Mouse (Mus musculus): Measurements from ENCODE around the gene Rbfox1.

Gene Rbfox1

GRCm38 (mm10) chr16:6821741-6822140 lies 936.6 kb downstream of the Rbfox1 start:
- DNase-seq (ENCODE audit: low spot score in 2 of 2) = no peak

DNA sequence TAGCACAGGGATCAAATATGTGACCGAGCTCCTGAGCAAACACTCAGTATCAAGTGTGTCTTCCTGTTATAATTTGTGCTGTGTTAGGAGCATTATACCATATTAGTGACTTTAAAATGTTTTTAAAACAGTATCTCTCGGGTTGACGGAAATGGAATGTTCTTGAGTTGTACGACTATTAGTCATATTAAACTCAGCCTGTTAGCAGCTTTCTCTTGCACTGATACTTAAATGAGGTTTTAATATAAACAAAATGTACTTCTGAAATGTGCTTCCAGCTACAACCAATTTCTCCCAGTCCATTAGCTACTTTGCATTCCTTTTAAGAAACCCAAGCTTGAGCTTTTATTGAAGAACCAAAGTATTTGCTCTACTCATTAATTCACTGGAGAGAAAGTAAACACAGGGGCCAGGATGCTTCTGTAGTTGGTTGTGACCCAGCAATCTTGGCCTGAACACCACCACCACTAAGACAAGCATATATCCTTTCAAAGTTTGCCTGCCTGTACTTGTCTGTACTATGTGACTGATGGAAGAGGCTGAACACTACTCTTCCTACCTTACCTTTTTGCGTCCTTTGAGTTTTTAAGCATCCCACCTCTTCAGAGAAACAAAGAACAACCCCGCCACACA lies 944.9 kb downstream of the Rbfox1 start:
- DNase-seq (ENCODE audit: low spot score in 2 of 2) = no peak

DNA sequence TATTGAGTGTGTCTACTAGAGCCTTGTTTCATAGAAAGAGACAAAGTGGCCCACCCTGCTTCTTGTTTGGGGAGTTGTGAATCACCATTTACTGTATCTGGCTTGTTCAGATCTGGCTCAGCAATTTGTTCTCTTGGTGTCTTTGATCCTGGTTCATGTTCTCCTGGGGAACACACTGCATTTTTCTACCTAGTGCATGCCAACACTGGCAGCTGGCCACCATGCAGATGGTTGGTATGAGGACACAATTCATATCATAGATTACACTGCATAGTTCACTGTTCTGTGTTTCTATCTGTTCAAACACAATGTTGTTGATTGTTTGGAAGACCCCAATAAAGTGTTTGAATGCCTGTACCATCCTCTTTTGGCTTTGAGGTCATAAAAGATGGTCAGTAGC lies 948.3 kb downstream of the Rbfox1 start:
- no peak for DNase-seq (ENCODE audit: low spot score in 2 of 2)

- DNase-seq (ENCODE audit: low spot score in 2 of 2) = no peak
Measured at GRCm38 (mm10) chr16:6835051-6835450, 949.9 kb downstream of the Rbfox1 start.

GRCm38 (mm10) chr16:6839299-6839995 lies 954.3 kb downstream of the Rbfox1 start:
- no peak for DNase-seq (ENCODE audit: low spot score in 2 of 2)

- no peak for DNase-seq (ENCODE audit: low spot score in 2 of 2)
Measured at GRCm38 (mm10) chr16:6840007-6840406, 954.9 kb downstream of the Rbfox1 start.

DNA sequence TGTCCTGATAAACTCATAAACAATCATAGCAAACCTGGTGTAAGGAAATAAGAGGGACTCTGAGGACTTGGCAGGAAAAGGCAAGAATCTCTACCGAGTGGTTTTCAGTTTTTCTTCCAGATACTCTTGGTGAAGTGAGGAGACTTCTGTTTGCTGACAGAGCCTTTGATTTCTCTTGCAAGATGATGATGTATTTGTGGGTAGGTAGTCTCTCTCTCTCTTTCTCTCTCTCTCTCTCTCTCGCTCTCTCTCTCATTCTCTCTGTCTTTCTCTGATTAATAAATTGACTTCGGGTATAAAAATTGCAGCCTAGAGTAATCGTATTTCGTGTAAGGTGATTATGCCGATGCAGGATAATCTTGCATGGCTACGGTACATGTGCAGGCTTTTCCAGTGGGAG lies 955.3 kb downstream of the Rbfox1 start:
- no peak for DNase-seq (ENCODE audit: low spot score in 2 of 2)

DNA sequence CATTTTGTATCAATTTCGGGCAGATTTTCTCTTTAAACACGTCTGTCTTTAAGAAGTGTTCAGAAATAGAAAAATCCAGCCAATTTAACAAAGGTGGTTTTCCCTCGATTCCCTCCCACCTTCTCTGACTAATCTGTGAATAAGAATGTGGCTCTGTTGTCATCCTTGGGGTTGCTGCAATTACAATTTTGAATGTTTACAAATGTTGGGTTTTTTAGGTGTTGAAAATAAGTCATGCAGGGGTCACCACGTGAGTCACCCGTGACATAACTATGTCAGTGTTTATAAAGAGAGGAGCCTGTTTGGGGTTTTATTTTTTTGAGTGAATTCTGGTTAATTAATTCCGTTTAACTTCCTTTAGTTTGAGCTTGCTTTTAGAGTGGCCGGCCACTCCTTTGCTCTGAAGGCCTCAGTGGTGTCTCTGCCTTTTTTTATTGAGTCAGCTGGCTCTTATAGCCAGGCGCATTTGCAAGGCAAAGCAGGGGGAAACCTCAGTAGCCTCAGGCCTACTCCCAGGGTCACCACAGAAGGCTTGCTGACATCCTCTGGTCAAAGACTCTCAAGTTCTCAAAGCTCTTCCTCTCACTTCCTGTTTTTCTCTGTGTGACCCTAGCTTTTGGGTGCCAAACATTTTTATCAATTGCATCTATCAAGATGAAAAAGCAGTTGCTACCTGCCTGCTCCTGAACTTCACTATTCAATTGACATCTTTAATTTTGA lies 957.1 kb downstream of the Rbfox1 start:
- peak in 1 of 2 experiments; percentile 4 for DNase-seq (ENCODE audit: low spot score in 2 of 2)

GRCm38 (mm10) chr16:6844659-6845058 lies 959.5 kb downstream of the Rbfox1 start:
- DNase-seq (ENCODE audit: low spot score in 2 of 2) = no peak

DNA sequence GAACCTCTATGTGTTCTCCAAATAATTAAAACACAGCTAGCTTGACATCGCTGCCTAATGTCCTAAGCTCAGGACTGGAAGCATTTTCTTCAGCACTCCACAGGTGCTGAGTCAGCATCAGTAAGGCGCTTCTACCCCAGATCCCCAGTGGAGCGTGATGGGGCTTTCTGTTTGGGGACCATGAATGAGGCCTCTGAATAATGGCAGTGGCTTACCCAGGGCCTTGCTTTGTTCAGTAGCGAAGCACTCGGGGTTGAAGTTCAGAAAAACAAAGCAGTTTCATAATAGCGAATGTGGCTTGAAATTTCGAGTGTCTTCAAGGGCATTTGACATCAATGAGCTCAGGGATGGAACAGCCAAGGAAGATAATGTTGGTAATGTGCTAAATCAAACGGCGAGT lies 966.2 kb downstream of the Rbfox1 start:
- no peak for DNase-seq (ENCODE audit: low spot score in 2 of 2)

DNA sequence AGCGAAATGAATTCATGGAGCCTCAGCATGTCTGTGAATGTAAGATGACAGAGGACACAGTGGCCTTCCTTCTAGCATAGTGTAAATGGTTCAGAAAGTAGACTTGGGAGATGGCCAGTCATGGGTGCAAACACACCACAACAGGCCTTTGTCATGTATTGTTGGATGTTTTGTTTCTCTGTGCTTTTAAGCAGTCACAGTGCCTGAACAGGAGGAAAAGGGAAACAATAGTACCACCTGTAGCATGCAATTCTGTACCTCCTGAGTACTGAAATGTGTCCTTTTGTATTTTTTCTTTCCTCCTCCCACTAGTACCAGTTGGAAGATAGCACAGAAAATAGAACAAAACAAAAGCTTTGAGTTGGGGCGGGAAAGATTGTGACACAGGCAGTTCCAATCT lies 968.6 kb downstream of the Rbfox1 start:
- DNase-seq (ENCODE audit: low spot score in 2 of 2) = no peak

DNA sequence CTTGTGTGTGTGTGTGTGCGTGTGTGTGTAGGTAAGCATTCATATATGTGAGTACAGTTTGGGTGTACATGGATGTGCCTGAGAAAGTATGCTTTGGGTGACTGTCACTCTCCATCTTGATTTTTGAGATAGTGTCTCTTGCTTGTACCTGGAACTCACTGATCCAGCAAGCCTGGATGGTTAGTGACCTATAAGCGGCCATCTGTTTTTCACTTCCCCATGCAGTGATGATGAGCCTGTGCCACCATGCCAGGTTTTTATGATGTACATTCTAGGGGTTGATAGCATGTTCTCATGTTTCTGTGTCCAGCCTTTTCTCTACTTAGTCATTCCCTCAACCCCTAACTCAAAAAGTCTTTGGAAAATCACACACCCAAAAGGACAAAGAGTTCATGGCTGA lies 976.5 kb downstream of the Rbfox1 start:
- DNase-seq (ENCODE audit: low spot score in 2 of 2) = no peak

DNA sequence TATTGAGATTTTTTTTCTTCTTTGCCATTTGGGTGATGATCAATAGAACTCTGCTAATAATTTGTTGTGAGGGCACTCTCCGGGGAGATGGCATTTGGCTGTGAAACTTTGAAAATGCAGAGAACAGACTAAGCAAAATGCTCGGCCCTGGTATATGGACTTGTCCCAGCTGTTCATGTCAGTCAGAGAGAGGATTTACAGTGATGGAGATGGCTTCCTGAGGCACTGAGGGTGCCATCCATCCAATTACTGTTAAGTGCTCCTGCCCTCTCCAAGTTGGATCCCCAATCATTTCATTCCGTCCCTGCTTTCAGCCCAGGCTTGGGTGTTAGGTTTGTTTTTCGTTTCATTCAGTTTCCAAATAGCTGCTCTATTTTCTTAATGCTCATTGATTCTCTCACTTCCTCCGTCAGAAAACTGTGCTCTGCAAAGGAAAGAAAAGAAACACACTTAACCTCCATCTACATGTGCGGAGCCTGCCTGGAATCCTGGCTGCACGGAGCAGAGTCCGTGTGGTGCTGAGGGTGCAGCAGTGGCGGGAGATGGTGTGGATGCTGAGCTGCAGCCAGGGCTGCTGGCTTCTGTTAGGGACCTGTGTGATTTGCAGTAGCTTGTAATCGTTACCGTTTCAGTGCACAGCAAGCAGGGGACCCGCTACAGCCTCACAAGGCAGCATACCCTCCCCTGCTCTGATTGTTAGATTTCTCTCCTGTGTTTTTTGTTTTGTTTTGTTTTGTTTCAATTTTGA lies 997.7 kb downstream of the Rbfox1 start:
- no peak for DNase-seq (ENCODE audit: low spot score in 2 of 2)

DNA sequence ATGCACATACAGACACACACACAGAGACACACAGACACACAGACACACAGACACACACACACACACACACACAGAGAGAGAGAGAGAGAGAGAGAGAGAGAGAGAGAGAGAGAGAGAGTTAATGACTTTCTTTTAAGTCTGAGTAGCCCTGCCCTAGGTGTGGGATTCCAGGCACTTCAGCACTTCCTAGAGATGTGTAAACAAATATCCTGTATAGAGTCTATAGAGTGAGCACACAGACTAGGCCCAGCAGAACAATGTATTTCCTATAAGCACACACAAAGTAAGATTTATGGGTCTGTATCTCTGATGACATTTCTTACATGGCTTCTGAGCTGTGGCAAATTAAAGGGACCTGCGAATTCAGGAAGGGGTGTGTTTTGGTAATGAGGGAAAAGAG lies 998.6 kb downstream of the Rbfox1 start:
- DNase-seq (ENCODE audit: low spot score in 2 of 2) = no peak

GRCm38 (mm10) chr16:6885617-6886016 lies 1000.5 kb downstream of the Rbfox1 start:
- DNase-seq (ENCODE audit: low spot score in 2 of 2) = no peak

GRCm38 (mm10) chr16:6889221-6889620 lies 1004.1 kb downstream of the Rbfox1 start:
- no peak for DNase-seq (ENCODE audit: low spot score in 2 of 2)

DNA sequence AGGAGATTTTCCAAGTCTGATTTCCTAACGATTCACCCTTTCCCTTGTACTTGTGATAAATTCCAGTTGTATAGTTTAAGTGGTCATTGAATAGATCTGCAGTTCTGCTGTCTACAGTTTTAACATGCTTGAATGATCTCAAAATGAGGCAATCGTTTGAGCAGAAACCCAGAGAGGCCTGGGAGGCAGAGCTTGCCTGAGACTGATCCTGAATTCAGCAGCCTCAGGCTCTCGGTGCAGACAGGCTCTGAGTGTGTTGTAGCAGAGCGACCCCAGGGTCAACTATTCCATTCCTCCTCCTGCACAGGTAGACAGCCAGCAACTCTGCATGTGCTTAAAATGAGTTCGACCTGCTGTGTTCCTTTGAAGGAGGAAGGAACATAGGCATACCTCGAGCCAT lies 1012.6 kb downstream of the Rbfox1 start:
- no peak for DNase-seq (ENCODE audit: low spot score in 2 of 2)

DNA sequence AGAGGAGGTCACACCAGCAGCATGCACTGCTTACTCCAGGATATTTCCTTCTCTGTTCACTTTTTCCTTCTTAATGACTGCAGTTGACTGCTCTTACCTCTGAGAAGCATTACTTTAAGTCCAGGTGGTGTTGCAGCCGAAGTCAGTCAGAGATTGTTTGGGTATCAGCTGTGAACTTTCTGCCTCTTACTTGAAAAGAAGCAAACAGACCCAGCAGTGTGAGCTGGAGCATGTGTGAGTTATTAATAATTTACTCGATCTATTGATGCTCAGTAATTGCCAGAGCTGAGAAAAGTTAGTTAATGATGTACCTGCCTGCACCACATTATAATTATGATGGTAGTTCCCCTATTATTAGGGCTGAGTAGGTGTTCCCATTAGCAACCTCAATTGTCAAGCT lies 1014.9 kb downstream of the Rbfox1 start:
- no peak for DNase-seq (ENCODE audit: low spot score in 2 of 2)

DNA sequence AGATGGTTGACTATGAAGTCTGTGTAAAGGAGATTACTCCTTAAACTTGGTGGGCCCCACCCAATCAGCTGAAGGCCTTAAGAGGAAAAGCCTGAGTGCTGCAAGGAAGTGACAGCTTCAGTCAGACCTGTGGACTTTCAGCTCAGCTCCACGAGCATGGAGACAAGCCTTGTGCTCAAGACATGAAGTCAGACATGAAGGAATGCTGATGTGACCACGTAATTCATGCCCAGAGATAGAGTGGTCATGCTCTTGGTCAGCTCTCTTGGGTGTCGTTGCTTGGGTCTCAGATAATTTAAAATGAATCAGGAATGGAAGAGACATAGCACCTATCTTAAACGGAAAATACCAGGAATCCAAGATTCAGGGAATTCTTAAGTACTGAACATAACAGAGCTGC lies 1019.8 kb downstream of the Rbfox1 start:
- DNase-seq (ENCODE audit: low spot score in 2 of 2) = no peak

GRCm38 (mm10) chr16:6906001-6906400 lies 1020.8 kb downstream of the Rbfox1 start:
- no peak for DNase-seq (ENCODE audit: low spot score in 2 of 2)

DNA sequence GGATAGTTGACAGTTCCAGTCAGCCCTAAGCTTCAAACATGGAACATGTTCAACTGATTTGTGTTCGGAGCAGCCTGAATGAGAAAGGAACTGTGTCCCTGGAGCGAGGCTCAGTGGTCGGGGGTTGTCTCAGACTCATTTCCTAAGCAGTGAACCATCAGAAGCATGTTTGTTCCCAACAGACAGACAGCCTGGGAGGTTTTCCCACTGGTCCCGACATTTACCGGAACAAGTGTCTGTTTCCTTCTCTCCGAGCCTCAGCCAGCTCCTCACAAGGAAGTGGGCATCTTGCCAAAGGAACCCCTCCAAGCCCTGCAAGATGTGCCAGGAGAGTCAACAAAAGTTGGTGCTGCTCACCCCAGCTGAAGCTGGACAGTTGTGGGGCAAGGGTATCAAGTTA lies 1022.4 kb downstream of the Rbfox1 start:
- no peak for DNase-seq (ENCODE audit: low spot score in 2 of 2)

DNA sequence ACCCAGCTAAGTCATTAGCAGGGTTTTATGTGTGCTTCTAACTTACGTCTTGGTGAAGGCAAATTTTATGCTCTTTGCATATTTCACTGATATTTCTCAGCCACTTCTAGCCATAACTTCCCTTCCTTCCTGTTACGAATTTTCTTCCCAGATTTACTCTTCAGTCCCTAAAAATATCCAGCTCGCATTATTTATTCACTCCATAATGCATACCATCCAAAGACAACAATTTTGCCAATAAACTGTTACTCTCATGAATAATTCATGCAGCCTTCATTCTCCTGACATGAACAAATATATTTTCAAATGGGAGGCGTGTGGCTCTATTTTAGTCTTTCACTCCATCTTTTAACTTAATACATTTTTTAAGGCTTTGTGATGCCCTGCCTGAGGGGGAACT lies 1029.4 kb downstream of the Rbfox1 start:
- DNase-seq (ENCODE audit: low spot score in 2 of 2) = no peak

Measured in spleen, postnatal 36 days (tissue).